Mouse (Mus musculus) MEL-GATA-1-ER (cell line): ENCODE data around the gene Clmn.
A peak's percentile ranks its signal among the peaks of the same experiment; 100 is the strongest.

ENCODE experiments used
- DNase-seq: peaks from one replicate; pipeline ENCODE4 v3.0.0-alpha.2; 2012; ENCODE audit warnings: low read depth; ENCODE audit errors: extremely low read depth

The Clmn gene

GRCm38 (mm10) chr12:104814291-104814690 is 50.6 kb downstream of the Clmn start:
- DNase-seq: no peak

GRCm38 (mm10) chr12:104813762-104814161 is 51.1 kb downstream of the Clmn start:
- no peak for DNase-seq

- DNase-seq: no peak
Observed at GRCm38 (mm10) chr12:104812711-104813110, 52.2 kb downstream of the Clmn start.

- DNase-seq: no peak
Observed at GRCm38 (mm10) chr12:104810923-104811443, 53.9 kb downstream of the Clmn start.

GRCm38 (mm10) chr12:104808421-104809067 is 56.3 kb downstream of the Clmn start:
- DNase-seq: no peak

- DNase-seq: no peak
Observed at GRCm38 (mm10) chr12:104806680-104807375, 58.0 kb downstream of the Clmn start.

- DNase-seq: no peak
Observed at GRCm38 (mm10) chr12:104801494-104802260, 63.2 kb downstream of the Clmn start.

- DNase-seq: no peak
Observed at GRCm38 (mm10) chr12:104799365-104799764, 65.5 kb downstream of the Clmn start.

GRCm38 (mm10) chr12:104797905-104798304 is 67.0 kb downstream of the Clmn start:
- DNase-seq: no peak

GRCm38 (mm10) chr12:104796635-104797378 is 68.1 kb downstream of the Clmn start:
- DNase-seq: no peak

GRCm38 (mm10) chr12:104794957-104795356 is 69.9 kb downstream of the Clmn start:
- DNase-seq: no peak

GRCm38 (mm10) chr12:104793486-104793885 is 71.4 kb downstream of the Clmn start:
- DNase-seq: no peak

- DNase-seq: no peak
Observed at GRCm38 (mm10) chr12:104777603-104778002, 87.3 kb downstream of the Clmn start.

GRCm38 (mm10) chr12:104771941-104772340 is 92.9 kb downstream of the Clmn start:
- DNase-seq: no peak

GRCm38 (mm10) chr12:104769201-104769785 is 95.6 kb downstream of the Clmn start:
- DNase-seq: no peak

GRCm38 (mm10) chr12:104767183-104767582 is 97.7 kb downstream of the Clmn start:
- DNase-seq: no peak

- no peak for DNase-seq
Observed at GRCm38 (mm10) chr12:104765761-104766160, 99.1 kb downstream of the Clmn start.

GRCm38 (mm10) chr12:104765116-104765515 is 99.8 kb downstream of the Clmn start:
- DNase-seq: no peak

- no peak for DNase-seq
Observed at GRCm38 (mm10) chr12:104763918-104764317, 101.0 kb downstream of the Clmn start.

GRCm38 (mm10) chr12:104761411-104761810 is 103.5 kb downstream of the Clmn start:
- peak; percentile 7 for DNase-seq

GRCm38 (mm10) chr12:104758066-104758465 is 106.8 kb downstream of the Clmn start:
- DNase-seq: no peak
